ENCODE assay signal across 10 mouse cellular contexts in the genomic region with DNA sequence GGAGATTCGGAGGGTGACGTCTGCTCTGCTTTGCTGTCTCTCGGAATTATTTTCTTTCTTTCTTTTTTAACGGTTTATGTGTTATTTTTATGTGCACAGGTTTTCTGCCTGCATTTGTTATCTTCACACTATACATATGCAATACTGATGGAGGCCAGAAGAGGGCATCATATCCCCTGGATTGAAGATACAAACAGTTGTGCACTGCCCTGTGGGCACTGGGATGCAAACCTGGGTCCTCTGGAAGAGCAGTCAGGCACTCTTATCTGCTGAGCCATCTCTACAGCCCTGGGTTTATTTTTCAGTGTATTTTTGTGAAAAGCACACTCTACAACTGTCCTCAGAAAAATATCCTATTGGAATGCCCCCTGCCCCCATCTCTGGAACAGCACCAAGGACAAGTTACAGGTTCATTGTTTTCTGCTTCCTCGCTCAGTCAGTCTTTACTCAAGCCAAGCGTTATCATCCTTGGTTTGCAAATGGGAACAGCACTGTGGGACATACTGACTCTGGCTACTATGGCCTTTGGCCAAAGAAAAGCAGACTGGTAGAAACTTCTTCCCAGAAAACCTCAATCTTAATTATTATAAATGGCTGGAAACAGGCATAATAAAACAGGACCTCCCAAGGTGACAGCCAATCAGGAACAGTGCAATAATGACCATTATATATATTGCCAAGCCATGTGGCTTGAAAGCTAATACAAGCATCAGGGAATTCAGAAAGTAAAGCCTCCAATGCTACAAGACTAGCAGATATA.
DNase-seq lines count a peak whose midpoint lies in the region; ATAC-seq and TF ChIP-seq lines count a peak whose summit lies in the region.
"Had no signal": no experiment of that assay in that cellular context is flagged by ENCODE, and none has a peak within 500 bp of the region (broad histone marks: within the 10 kb centered on the region; RNA-seq: fewer than 3 reads in every experiment).

No protein-coding gene starts in this region.

- peaks cover 22% of the 10 kb centered on the region for H3K36me3 ChIP-seq in G1E (replicated peaks)
- no peaks in the 10 kb centered on the region for H3K36me3 ChIP-seq in kidney, embryonic 16.5 days (ENCODE audit: insufficient read depth, low read length)
- H3K36me3 ChIP-seq: heart, embryonic 15.5 days had no signal

- WGBS in kidney, embryonic 16.5 days = 70% methylated on average over 6 of the region's 6 CpGs

- no peak for ATAC-seq in G1E (ENCODE audit: extremely low read depth, insufficient number of reproducible peaks, low FRiP score, poor library complexity, severe bottlenecking)
- peak; percentile 87 for ATAC-seq in kidney, embryonic 16.5 days (ENCODE audit: low FRiP score, low TSS enrichment)
- no peak for ATAC-seq in megakaryocyte, adult 5-6 weeks (ENCODE audit: poor library complexity, severe bottlenecking)
- ATAC-seq: forebrain, embryonic 16.5 days had no signal

- no peaks in the 10 kb centered on the region for H3K27me3 ChIP-seq in G1E (ENCODE audit: insufficient read depth, low read length)
- no peaks in the 10 kb centered on the region for H3K27me3 ChIP-seq in kidney, embryonic 16.5 days (ENCODE audit: insufficient read depth, low read length)
- H3K27me3 ChIP-seq: heart, embryonic 15.5 days had no signal

- peak overlapping the region; percentile 54 for H3K27ac ChIP-seq in kidney, embryonic 16.5 days (ENCODE audit: low read length)
- H3K27ac ChIP-seq: heart, embryonic 15.5 days had no signal

- no peaks in the 10 kb centered on the region for H3K9me3 ChIP-seq in G1E (replicated peaks)
- H3K9me3 ChIP-seq in kidney, embryonic 16.5 days (ENCODE audit: low read length) = no peaks in the 10 kb centered on the region
- H3K9me3 ChIP-seq: heart, embryonic 15.5 days had no signal

- no peak overlapping the region for H3K4me2 ChIP-seq in kidney, embryonic 16.5 days (replicated peaks; ENCODE audit: low read depth, low read length)
- H3K4me2 ChIP-seq: heart, embryonic 15.5 days had no signal

- peak; percentile 16 for DNase-seq in kidney, adult 9 months
- no peak for DNase-seq in kidney, adult 18-20 months
- DNase-seq in 416B (ENCODE audit: low read depth) (peak; percentile 19), G1E (ENCODE audit: low spot score) (no peak)
- DNase-seq in gastrocnemius, postnatal 25 days = no peak
- DNase-seq in ovary, postnatal 10 days (ENCODE audit: low spot score) = no peak

- no peaks in the 10 kb centered on the region for H3K4me1 ChIP-seq in G1E (ENCODE audit: insufficient read depth, low read depth, low read length)
- no peaks in the 10 kb centered on the region for H3K4me1 ChIP-seq in kidney, embryonic 16.5 days (ENCODE audit: insufficient read depth, low read length)
- H3K4me1 ChIP-seq: heart, embryonic 15.5 days had no signal

- H3K9ac ChIP-seq in kidney, embryonic 16.5 days (replicated peaks; ENCODE audit: low read length) = no peak overlapping the region
- H3K9ac ChIP-seq: heart, embryonic 15.5 days had no signal

- peak; percentile 34; the same call in 1 of the 2 replicates for TF ChIP-seq CTCF in G1E (IDR thresholded peaks at IDR 0.05; ENCODE audit: low read depth, low read length)

- no peak overlapping the region for H3K4me3 ChIP-seq in G1E (ENCODE audit: low read depth, low read length)
- H3K4me3 ChIP-seq in kidney, embryonic 16.5 days (ENCODE audit: low read length) = no peak overlapping the region
- H3K4me3 ChIP-seq: heart, embryonic 15.5 days had no signal

Comparison
In these comparisons a context has a peak if more than half of its experiments do, and no peak if none do; other contexts are left out.
1. DNase-seq: peak in kidney, adult 9 months (single experiment) and 416B (single experiment); none in kidney, adult 18-20 months (single experiment), G1E (single experiment), gastrocnemius, postnatal 25 days (single experiment) and ovary, postnatal 10 days (single experiment).